Mouse (Mus musculus) neural tube, embryonic 12.5 days (tissue): ENCODE data around the gene Efna1. TPM values are rescaled to one million over a fixed set of nuclear protein-coding genes. Genes with fewer than 3 reads are reported as not detected.
A peak's percentile ranks its signal among the peaks of the same experiment; 100 is the strongest.

Experiments used
- ATAC-seq: fragments of 200-750 bp; cut with Nextera tagmentation; 2 replicates; pipeline ENCODE4 v1.8.0; 2017; ENCODE audit warnings: low read depth, mild to moderate bottlenecking, moderate TSS enrichment, moderate library complexity; ENCODE audit not compliant: low FRiP score
- H3K27ac ChIP-seq: fragments of 300-500 bp; sonication (generic); 2 replicates; pipeline ENCODE4 v1.5.1; 2016
- H3K27me3 ChIP-seq: fragments of 300-500 bp; sonication (generic); replicated peaks from 2 replicates; pipeline ENCODE4 v1.6.1; 2016; ENCODE audit warnings: mild to moderate bottlenecking
- H3K36me3 ChIP-seq: fragments of 300-500 bp; sonication (generic); 2 replicates; pipeline ENCODE4 v1.6.1; 2016; ENCODE audit warnings: mild to moderate bottlenecking
- H3K4me1 ChIP-seq: fragments of 300-500 bp; sonication (generic); 2 replicates; pipeline ENCODE4 v1.6.1; 2016
- H3K4me2 ChIP-seq: fragments of 300-500 bp; sonication (generic); replicated peaks from 2 replicates; pipeline ENCODE4 v1.6.1; 2016; ENCODE audit warnings: mild to moderate bottlenecking
- H3K4me3 ChIP-seq: fragments of 300-500 bp; sonication (generic); 2 replicates; pipeline ENCODE4 v1.5.1; 2016
- H3K9ac ChIP-seq: fragments of 300-500 bp; sonication (generic); 2 replicates; pipeline ENCODE4 v1.6.1; 2016; ENCODE audit warnings: mild to moderate bottlenecking
- H3K9me3 ChIP-seq: fragments of 300-500 bp; sonication (generic); 2 replicates; pipeline ENCODE4 v1.6.1; 2016; ENCODE audit warnings: mild to moderate bottlenecking
- WGBS: fragments of 180-500 bp; shearing (Covaris S2); methylation state at CpG from one replicate; pipeline ENCODE4 v1.1.7; 2016; 5-methylcytosine and 5-hydroxymethylcytosine counted together
- polyA plus RNA-seq: library from polyadenylated mRNA; unstranded; fragments of >200 nt; fragmentation: Nextera tagmentation; extraction: Ambion mirVana; gene quantifications from 2 replicates; pipeline ENCODE4 v1.2.1, GENCODE M21; 2016

Efna1 gene
- polyA plus RNA-seq, 1 experiment from 2014 or later = 15.9 TPM

DNA sequence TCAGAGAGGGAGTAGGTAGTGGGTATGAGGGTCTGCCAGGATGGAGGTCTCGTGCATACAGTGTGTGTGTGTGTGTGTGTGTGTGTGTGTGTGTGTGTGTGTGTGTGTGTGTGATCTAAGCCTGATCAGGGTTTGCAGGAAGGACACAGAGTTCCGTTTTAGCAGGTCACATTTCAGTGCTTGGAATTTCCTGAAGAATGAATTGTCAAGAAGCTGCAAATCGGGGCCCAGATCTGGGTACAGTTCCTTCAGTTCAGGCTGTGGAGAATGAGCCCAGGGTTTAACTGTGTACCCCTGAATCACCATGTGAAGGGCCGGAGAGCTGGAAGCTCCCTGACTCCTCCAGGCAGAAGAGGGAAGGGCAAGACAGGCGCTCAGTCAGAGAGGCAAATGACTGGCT lies 6.3 kb upstream of the Efna1 start:
- Histone ChIP-seq H3K27me3 (no peaks in the 10 kb centered on the region; the same call in 1 of the 2 replicates), H3K27ac (no peak overlapping the region), H3K36me3 (no peaks in the 10 kb centered on the region), H3K9me3 (no peaks in the 10 kb centered on the region), H3K4me1 (0 out of 2 replicates have a peak, but pooled peaks cover under 1% of the 10 kb centered on the region), H3K4me3 (no peak overlapping the region), H3K9ac (no peak overlapping the region), H3K4me2 (no peak overlapping the region)
- WGBS = 69% methylated on average over 5 of the region's 5 CpGs
- ATAC-seq = no peak

DNA sequence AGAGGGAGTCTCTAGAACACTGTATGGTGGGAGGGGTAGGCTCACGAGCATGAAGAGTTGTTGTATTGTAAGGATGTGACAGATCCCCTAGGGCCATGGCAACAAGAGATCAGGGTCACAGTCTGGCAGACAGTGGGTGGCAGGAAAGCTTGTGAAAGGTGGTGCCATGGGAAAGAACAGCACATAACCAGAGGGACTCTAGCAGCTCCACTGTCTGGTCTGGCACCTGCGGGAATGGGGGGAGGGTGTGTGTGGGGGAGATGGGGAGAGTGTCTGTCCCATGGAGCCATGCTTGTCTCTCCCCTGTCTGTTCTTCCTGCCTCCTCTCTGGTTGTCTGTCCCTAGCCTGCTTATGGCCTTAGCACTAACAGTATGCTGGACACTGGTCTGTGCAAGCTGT lies 4.6 kb upstream of the Efna1 start:
- no peak for ATAC-seq
- no peak overlapping the region for H3K4me3 ChIP-seq
- no peak overlapping the region for H3K27ac ChIP-seq
- peaks cover 18% of the 10 kb centered on the region for H3K4me1 ChIP-seq
- no peaks in the 10 kb centered on the region for H3K36me3 ChIP-seq
- H3K9ac ChIP-seq = no peak overlapping the region
- H3K27me3 ChIP-seq = peaks cover 13% of the 10 kb centered on the region
- H3K4me2 ChIP-seq = no peak overlapping the region
- 49% methylated on average over 2 of the region's 2 CpGs for WGBS
- H3K9me3 ChIP-seq = no peaks in the 10 kb centered on the region

DNA sequence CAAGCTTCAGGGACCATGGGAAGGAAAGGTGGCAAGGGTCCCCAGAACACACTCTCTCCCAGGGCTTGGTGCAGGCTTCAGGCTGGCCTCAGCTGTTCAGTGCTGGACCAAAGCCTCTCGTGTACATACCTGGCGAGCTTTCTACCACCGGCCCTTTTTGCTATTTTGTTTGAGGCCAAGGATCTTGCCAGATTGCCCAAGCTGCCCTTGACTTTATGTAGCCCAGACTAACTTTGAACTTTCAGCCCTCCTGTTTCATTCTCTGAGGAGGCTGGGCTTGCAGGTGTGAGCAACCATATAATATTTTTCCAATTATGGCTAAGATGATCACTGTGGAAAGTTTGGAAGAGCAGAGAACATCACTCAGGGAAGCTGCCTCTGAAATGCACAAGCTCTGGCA lies 3.3 kb upstream of the Efna1 start:
- ATAC-seq = no peak
- Histone ChIP-seq H3K27ac (no peak overlapping the region), H3K9me3 (no peaks in the 10 kb centered on the region), H3K27me3 (peaks cover 22% of the 10 kb centered on the region), H3K9ac (no peak overlapping the region), H3K4me2 (no peak overlapping the region), H3K4me3 (no peak overlapping the region), H3K4me1 (peaks cover 30% of the 10 kb centered on the region), H3K36me3 (no peaks in the 10 kb centered on the region)
- WGBS = 89% methylated on average over 3 of the region's 3 CpGs

DNA sequence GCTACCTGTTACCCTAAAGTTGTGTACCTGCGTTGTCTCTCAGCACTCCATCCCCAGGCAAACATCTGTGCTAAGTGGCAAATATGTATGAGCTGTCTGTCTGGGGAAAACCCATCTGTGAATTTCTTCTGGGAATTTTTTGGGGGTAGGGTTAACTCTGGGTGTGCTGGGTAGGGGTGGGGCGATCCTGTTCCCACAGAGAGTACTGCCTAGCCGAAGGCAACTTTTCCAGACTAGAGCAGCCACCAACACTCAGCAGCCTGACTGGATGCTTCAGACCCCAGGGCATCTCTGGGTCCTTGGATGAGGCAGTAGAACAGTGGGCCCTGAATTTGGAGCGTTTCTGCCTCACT lies 1.3 kb upstream of the Efna1 start:
- Histone ChIP-seq H3K27me3 (peaks cover 41% of the 10 kb centered on the region), H3K27ac (no peak overlapping the region), H3K9ac (no peak overlapping the region), H3K4me1 (peaks cover 44% of the 10 kb centered on the region), H3K4me3 (no peak overlapping the region), H3K4me2 (0 out of 2 replicates have a peak overlapping the region, but pooled peaks have one; percentile 90), H3K9me3 (no peaks in the 10 kb centered on the region), H3K36me3 (no peaks in the 10 kb centered on the region)
- WGBS = 28% methylated on average over 4 of the region's 4 CpGs
- no peak for ATAC-seq

DNA sequence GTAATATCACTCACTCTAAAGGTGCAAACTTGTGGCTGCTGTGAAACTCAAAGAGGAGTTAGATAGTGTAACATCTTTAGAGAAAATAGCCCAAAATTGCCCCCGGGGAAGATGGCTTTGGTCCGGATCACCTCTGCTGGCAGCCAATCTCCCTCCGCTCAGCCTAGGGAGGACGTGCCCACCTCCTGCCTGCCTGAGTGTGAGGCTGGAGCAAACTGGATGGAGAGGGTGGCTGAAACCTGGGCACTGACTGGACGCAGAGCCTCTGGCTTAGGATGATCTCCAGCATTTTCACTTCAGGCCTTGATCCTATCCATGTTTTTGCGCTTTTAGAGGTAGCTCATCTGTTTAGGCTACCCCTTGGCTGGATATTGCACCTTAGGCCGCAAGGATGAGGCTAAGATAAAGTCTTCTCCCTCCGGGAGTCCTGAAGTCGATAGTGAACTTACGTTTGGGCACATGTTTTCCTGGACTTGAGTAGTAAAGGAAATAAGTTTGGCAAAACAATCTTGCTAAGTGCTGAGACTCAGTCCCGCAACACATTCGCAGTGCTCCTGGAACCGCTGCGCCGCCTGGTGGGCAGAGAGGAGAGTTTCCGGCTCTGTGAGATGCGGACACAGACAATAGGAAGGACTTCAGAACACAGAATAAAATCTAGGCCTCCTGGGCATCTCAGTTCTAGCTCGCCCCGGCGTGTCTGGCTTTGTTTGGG lies 793 bp upstream of the Efna1 start:
- ATAC-seq = no peak
- Histone ChIP-seq H3K4me3 (peak overlapping the region; percentile 43), H3K27me3 (peaks cover 44% of the 10 kb centered on the region), H3K36me3 (no peaks in the 10 kb centered on the region), H3K9ac (0 out of 2 replicates have a peak overlapping the region, but pooled peaks have one; percentile 54), H3K4me2 (peak overlapping the region; percentile 90), H3K4me1 (peaks cover 48% of the 10 kb centered on the region), H3K27ac (no peak overlapping the region), H3K9me3 (no peaks in the 10 kb centered on the region)
- WGBS = 12% methylated on average over 20 of the region's 20 CpGs

DNA sequence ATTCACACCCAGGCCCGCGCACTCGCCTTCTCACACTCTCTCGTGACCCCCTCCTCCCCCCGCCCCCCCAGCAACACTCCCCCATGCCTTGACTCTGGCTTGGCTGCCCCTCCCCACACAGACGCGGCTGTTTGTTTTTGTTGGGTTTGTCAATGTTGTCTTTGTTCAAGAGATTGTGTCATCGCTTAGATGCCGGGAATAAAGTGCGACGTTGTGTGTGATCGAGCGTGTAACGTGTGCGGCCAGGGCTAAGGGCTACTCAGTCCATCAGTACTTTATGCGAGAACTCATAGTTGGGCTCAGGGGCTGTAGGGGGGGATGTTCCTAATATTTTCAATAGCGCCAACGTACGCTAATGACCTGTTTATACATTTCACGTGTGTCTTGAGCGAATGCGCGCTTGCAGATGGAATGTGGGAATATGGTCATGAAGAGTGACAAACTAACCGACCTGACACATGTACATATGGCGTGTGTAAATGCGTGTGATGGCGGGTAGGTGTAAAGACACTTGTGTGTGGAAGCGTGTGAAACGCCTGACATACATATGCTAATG lies 814 bp downstream of the Efna1 start:
- under 1% methylated on average over 28 of the region's 29 CpGs for WGBS
- H3K27ac ChIP-seq = no peak overlapping the region
- H3K4me2 ChIP-seq = peak overlapping the region; percentile 90
- H3K4me1 ChIP-seq = peaks cover 48% of the 10 kb centered on the region
- peak overlapping the region; percentile 54 for H3K9ac ChIP-seq
- no peaks in the 10 kb centered on the region for H3K36me3 ChIP-seq
- ATAC-seq = peak; percentile 10; the same call in 1 of the 2 replicates
- H3K9me3 ChIP-seq = no peaks in the 10 kb centered on the region
- H3K4me3 ChIP-seq = peak overlapping the region; percentile 43
- peaks cover 44% of the 10 kb centered on the region for H3K27me3 ChIP-seq

DNA sequence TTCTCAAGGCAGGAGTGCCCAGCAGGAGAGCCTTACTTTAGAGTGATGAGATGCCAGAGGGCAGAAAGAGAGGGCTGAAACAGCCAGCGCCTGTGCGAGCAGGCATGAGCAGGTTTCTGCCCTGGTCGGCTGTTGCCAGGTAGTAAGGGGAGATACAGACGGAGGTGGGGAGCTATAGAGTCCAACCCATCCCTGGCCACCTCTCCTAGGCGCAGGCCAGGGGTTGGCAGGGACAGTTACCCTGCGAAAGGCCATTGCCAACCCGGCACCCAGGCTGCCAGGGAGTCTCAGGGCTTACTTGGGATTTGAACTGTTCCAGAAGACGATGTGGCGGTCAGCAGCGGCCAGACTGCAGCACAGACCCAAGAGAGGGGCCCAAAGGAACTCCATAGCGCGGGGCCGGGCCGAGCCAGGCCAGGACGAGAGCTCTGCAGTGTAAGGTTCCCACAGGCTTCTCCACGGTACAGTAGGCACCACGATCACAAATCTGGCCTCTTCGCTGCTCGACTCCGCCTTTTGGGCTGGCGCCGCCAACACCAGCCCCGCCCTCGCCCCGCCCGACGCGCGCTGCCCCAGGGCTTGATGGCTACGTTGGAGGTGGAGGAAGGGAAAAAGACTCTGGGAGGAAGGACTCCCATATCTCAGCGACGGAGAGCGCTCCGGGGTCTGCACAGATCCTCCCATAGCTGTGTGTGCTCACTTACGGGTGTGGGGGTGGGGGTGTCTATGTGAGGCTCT lies 1.6 kb downstream of the Efna1 start:
- Histone ChIP-seq H3K4me1 (peaks cover 48% of the 10 kb centered on the region), H3K4me2 (peak overlapping the region; percentile 90), H3K4me3 (peak overlapping the region; percentile 43), H3K9ac (peak overlapping the region; percentile 54), H3K27me3 (peaks cover 44% of the 10 kb centered on the region), H3K27ac (no peak overlapping the region), H3K9me3 (no peaks in the 10 kb centered on the region), H3K36me3 (no peaks in the 10 kb centered on the region)
- 3% methylated on average over 35 of the region's 35 CpGs for WGBS
- ATAC-seq = peak; percentile 57

DNA sequence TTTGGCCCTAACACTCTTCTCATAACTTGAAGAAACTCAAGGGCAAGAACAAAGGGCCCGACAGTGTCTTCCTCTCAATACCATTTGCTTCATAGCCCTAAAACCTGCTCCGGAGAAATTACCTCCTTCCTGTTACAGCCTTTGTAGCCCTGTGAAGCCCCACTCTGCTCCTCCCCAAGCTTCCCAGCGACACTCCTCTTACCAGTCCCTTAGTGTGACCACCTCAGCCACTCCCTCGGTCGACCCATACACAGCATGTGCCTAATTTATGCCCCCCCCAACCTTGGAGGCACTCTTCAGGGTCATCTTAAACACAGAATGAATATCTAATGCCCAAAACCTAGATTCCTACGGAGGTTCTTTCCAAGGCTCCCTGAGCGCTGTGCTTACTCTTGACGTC lies 2.3 kb downstream of the Efna1 start:
- Histone ChIP-seq H3K9me3 (no peaks in the 10 kb centered on the region), H3K27me3 (peaks cover 44% of the 10 kb centered on the region), H3K4me1 (peaks cover 48% of the 10 kb centered on the region), H3K4me3 (peak overlapping the region; percentile 43), H3K4me2 (peak overlapping the region; percentile 90), H3K9ac (peak overlapping the region; percentile 54; the same call in 1 of the 2 replicates), H3K27ac (no peak overlapping the region), H3K36me3 (no peaks in the 10 kb centered on the region)
- ATAC-seq = no peak
- 11% methylated on average over 8 of the region's 8 CpGs for WGBS

DNA sequence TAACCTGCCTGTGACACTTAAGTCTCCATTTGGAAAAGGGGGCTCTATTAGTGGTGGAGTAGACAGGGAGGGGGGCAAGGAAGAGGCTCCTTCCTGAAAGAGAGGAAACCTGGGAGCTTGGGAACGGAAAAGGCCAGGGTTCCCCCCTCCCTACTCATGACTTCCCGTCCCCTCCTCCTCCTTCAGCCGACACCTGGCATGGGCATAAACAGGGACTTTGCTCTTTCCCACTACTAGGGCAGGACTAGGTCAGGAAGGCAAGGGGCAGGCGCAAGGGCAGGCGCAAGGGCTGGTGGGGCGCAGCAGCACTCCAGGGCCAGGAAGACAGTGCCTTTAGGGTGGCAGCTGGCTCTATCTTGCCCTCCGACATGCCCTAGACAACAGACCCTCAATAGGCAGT lies 2.8 kb downstream of the Efna1 start:
- no peak for ATAC-seq
- peaks cover 44% of the 10 kb centered on the region for H3K27me3 ChIP-seq
- no peaks in the 10 kb centered on the region for H3K36me3 ChIP-seq
- H3K4me2 ChIP-seq = peak overlapping the region; percentile 90
- peaks cover 48% of the 10 kb centered on the region for H3K4me1 ChIP-seq
- no peak overlapping the region for H3K27ac ChIP-seq
- 0 out of 2 replicates have a peak overlapping the region, but pooled peaks have one; percentile 14 for H3K9ac ChIP-seq
- H3K9me3 ChIP-seq = no peaks in the 10 kb centered on the region
- H3K4me3 ChIP-seq = 0 out of 2 replicates have a peak overlapping the region, but pooled peaks have one; percentile 43
- 59% methylated on average over 7 of the region's 7 CpGs for WGBS

DNA sequence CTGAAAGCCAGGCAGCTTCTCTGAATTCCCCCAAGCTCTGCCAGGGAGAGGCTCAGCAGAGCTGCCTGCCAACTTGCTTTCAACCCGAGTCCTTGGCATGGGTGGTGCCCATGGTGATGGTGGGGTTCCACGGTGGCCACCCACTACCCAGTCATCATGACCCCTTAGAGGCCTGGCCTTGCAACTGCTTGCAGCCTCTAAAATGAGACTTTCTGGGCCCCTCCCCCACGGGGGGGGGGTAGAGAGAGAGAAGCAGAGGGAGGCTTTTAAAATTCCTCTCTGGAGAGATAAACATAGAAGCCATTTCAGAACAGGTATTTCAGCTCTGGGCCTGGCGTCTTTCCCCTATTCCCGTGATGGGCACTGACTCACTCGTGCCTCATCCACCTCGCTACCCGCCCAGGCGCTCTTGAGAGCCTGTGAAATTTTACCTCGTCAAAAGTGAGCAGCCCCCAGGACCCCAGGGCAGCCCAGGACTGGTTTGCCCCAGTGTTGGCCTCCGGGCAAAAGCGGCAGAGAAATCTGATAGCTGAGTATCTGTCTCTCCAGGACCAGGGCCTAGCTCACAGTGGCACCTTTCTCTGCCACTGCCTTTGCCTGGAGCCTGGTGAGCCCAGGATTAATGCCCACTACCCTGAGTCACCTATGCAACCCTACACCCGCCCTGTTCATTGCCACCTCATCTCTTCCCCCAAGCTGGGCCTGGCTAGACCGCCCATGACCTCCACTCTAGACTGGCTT lies 3.5 kb downstream of the Efna1 start:
- H3K36me3 ChIP-seq = no peaks in the 10 kb centered on the region
- WGBS = 55% methylated on average over 14 of the region's 14 CpGs
- peaks cover 48% of the 10 kb centered on the region for H3K4me1 ChIP-seq
- no peak for ATAC-seq
- H3K27me3 ChIP-seq = peaks cover 44% of the 10 kb centered on the region
- H3K4me3 ChIP-seq = no peak overlapping the region
- H3K9me3 ChIP-seq = no peaks in the 10 kb centered on the region
- peak overlapping the region; percentile 90 for H3K4me2 ChIP-seq
- H3K9ac ChIP-seq = no peak overlapping the region
- no peak overlapping the region for H3K27ac ChIP-seq

DNA sequence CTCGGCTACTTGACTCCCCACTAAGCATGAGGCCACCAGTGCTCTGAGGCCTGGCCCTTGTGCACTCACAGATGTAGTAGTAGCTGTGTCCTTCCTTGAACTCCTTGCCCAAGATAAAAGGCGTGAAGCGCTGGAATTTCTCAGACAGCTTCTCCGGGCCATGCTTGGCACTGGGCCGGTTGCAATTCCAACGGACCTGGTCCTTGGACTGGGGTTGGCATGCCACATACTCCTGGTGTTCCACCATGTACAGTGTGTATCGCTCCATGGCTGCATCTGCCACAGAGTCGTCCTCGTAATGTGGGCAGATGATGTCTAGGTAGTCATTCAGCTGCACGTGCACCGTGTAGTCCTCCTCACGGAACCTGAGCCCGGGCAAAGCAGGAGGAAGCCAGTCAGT lies 4.9 kb downstream of the Efna1 start:
- H3K4me1 ChIP-seq = peaks cover 37% of the 10 kb centered on the region
- H3K9ac ChIP-seq = no peak overlapping the region
- H3K36me3 ChIP-seq = no peaks in the 10 kb centered on the region
- H3K4me2 ChIP-seq = no peak overlapping the region
- H3K27ac ChIP-seq = no peak overlapping the region
- H3K4me3 ChIP-seq = no peak overlapping the region
- WGBS = 92% methylated on average over 13 of the region's 13 CpGs
- no peak for ATAC-seq
- no peaks in the 10 kb centered on the region for H3K9me3 ChIP-seq
- H3K27me3 ChIP-seq = peaks cover 35% of the 10 kb centered on the region

DNA sequence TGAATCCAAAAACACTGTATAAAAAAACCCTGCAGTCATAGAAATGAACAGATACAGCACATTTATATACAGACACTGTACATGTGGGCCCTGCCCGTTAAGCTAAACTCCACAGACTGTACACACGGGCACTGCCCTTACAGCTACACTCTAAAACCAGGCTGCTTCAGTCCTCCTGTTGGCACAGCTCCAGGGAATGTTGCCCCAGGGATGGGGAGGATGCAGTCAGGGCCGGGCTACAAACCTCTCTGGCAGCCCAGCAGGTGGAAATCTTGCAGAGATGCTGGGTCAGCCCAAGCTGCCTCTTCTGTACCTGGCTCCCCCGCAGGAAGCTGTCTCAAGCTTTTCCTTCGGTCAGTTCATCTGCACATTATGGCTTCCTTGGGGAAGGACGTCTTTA lies 9.2 kb downstream of the Efna1 start:
- H3K9ac ChIP-seq = no peak overlapping the region
- no peak for ATAC-seq
- WGBS = 67% methylated on average over 6 of the region's 6 CpGs
- no peaks in the 10 kb centered on the region for H3K36me3 ChIP-seq
- H3K4me3 ChIP-seq = no peak overlapping the region
- H3K9me3 ChIP-seq = no peaks in the 10 kb centered on the region
- H3K4me2 ChIP-seq = no peak overlapping the region
- no peaks in the 10 kb centered on the region for H3K27me3 ChIP-seq
- H3K4me1 ChIP-seq = peaks cover 27% of the 10 kb centered on the region
- no peak overlapping the region for H3K27ac ChIP-seq
